Mouse (Mus musculus) liver, postnatal 0 days (tissue): ENCODE measurements at regions not wholly inside any gene's neighbourhood (a gene's known extent, or its start where the extent isn't known, plus 50 kb on each side); places are given as distances from the start of the nearest gene placed in this dataset.

Experiments
- ATAC-seq: fragments of 200-750 bp; cut with Nextera tagmentation; 2 replicates; pipeline ENCODE4 v1.8.0; 2017; ENCODE audit warnings: mild to moderate bottlenecking, moderate library complexity
- DNase-seq: peaks from one replicate; pipeline ENCODE4 v3.0.0-alpha.2; 2016
- H3K27ac ChIP-seq: fragments of 300-500 bp; sonication (generic); 2 replicates; pipeline ENCODE4 v1.5.1; 2014; ENCODE audit warnings: antibody characterized with exemption, moderate library complexity, mild to moderate bottlenecking, low read depth
- H3K27me3 ChIP-seq: fragments of 300-500 bp; sonication (generic); 2 replicates; pipeline ENCODE4 v1.6.1; 2014; ENCODE audit warnings: low read length, control low read depth, mixed read lengths; ENCODE audit not compliant: insufficient read depth
- H3K36me3 ChIP-seq: fragments of 300-500 bp; sonication (generic); replicated peaks from 2 replicates; pipeline ENCODE4 v1.6.1; 2014; ENCODE audit warnings: mild to moderate bottlenecking, control low read depth, low read length, moderate library complexity, mixed read lengths; ENCODE audit not compliant: insufficient read depth
- H3K4me1 ChIP-seq: fragments of 300-500 bp; sonication (generic); 2 replicates; pipeline ENCODE4 v1.6.1; 2014; ENCODE audit warnings: antibody characterized with exemption, mild to moderate bottlenecking, control low read depth; ENCODE audit not compliant: insufficient read depth
- H3K4me2 ChIP-seq: fragments of 300-500 bp; sonication (generic); 2 replicates; pipeline ENCODE4 v1.6.1; 2014; ENCODE audit warnings: low read depth, mild to moderate bottlenecking, low read length, moderate library complexity, mixed read lengths
- H3K4me3 ChIP-seq: fragments of 300-500 bp; sonication (generic); 2 replicates; pipeline ENCODE4 v1.5.1; 2014; ENCODE audit warnings: low read depth, low read length
- H3K9ac ChIP-seq: fragments of 300-500 bp; sonication (generic); replicated peaks from 2 replicates; pipeline ENCODE4 v1.6.1; 2014; ENCODE audit warnings: mild to moderate bottlenecking, moderate library complexity
- H3K9me3 ChIP-seq: fragments of 300-500 bp; sonication (generic); 2 replicates; pipeline ENCODE4 v1.6.1; 2016; ENCODE audit warnings: mild to moderate bottlenecking, control low read depth, low read length, mixed read lengths
- CTCF ChIP-seq: sonication (generic); IDR thresholded peaks from 2 replicates; pipeline ENCODE4 v1.5.1; 2016; ENCODE audit warnings: antibody characterized with exemption, low read depth
- EP300 ChIP-seq: IDR thresholded peaks from 2 replicates; pipeline ENCODE4 v1.6.1; 2016; ENCODE audit warnings: antibody characterized with exemption, low read depth, mild to moderate bottlenecking
- WGBS: fragments of 180-500 bp; shearing (Covaris S2); extraction: QIAGEN DNeasy Blood & Tissue Kit; methylation state at CpG from one replicate; pipeline ENCODE4 v1.1.7; 2014; ENCODE audit not compliant: insufficient replicate concordance; 5-methylcytosine and 5-hydroxymethylcytosine counted together

DNA sequence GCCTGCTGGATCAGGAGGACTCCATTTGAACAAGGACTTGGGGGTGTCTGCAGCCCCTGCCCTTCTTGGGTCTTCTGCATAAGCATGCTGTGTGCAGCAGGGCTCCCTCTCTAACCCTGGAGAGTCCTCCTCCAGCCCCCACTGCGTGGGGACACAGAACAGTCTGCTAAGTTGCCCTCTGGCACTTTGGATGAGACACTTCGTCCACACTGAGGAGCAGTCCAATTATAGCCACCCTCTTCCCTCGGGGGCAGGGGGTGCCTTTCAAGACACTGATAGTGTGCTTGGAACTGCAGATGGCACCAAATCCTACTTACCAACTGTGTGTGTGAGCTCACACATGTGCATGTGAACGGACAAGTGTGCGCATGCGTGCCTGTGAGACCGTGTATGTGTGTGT lies 65.9 kb upstream of the Slc45a1 start:
- H3K36me3 ChIP-seq = no peaks in the 10 kb centered on the region
- no peak overlapping the region for H3K4me2 ChIP-seq
- no peak for TF ChIP-seq EP300
- TF ChIP-seq CTCF = no peak
- 81% methylated on average over 7 of the region's 7 CpGs for WGBS
- ATAC-seq (no peak), DNase-seq (no peak)
- H3K9ac ChIP-seq = no peak overlapping the region
- H3K4me1 ChIP-seq = no peaks in the 10 kb centered on the region
- no peaks in the 10 kb centered on the region for H3K9me3 ChIP-seq
- H3K27ac ChIP-seq = no peak overlapping the region
- no peak overlapping the region for H3K4me3 ChIP-seq
- no peaks in the 10 kb centered on the region for H3K27me3 ChIP-seq

GRCm38 (mm10) chr4:150715051-150715450 lies 63.1 kb upstream of the Slc45a1 start:
- H3K27me3 ChIP-seq = no peaks in the 10 kb centered on the region
- H3K36me3 ChIP-seq = no peaks in the 10 kb centered on the region
- no peak for DNase-seq
- 70% methylated on average over 2 of the region's 2 CpGs for WGBS
- no peak for TF ChIP-seq CTCF
- TF ChIP-seq EP300 = no peak
- H3K4me1 ChIP-seq = peaks cover under 1% of the 10 kb centered on the region; the same call in 1 of the 2 replicates
- H3K9ac ChIP-seq = no peak overlapping the region
- H3K9me3 ChIP-seq = no peaks in the 10 kb centered on the region
- H3K4me2 ChIP-seq = no peak overlapping the region
- H3K4me3 ChIP-seq = no peak overlapping the region
- no peak overlapping the region for H3K27ac ChIP-seq
- no peak for ATAC-seq

- no peaks in the 10 kb centered on the region for H3K27me3 ChIP-seq
- peaks cover 7% of the 10 kb centered on the region for H3K4me1 ChIP-seq
- H3K27ac ChIP-seq = no peak overlapping the region; the same call in 1 of the 2 replicates
- no peak overlapping the region for H3K4me3 ChIP-seq
- no peak overlapping the region for H3K9ac ChIP-seq
- WGBS = 26% methylated on average over 5 of the region's 5 CpGs
- no peaks in the 10 kb centered on the region for H3K36me3 ChIP-seq
- DNase-seq (no peak), ATAC-seq (no peak)
- no peak overlapping the region for H3K4me2 ChIP-seq
- no peaks in the 10 kb centered on the region for H3K9me3 ChIP-seq
- TF ChIP-seq CTCF (no peak), EP300 (no peak)
Measured at GRCm38 (mm10) chr4:150713291-150713690, 61.3 kb upstream of the Slc45a1 start.

- H3K4me3 ChIP-seq = no peak overlapping the region
- no peak overlapping the region for H3K9ac ChIP-seq
- 64% methylated on average over 10 of the region's 10 CpGs for WGBS
Measured at GRCm38 (mm10) chr4:150712856-150713255, 60.9 kb upstream of the Slc45a1 start.

DNA sequence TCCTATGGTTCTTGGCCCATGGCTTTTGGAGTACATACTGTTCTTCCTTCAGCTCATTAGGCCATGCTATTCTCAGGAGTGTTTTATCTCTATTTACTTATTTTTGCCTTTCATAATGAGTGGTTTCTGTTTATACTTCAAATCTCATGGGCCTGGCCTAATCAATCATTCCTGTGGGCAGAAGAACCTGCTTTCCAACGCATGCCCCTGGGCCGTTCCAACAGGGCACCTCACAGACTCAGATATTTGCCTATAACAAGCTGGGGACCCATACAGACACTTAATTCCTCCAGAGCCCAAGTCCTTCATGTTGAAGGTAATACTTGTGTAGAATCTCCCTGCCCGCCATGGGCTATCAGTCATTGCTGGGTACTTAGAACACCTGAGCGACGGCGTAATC lies 59.7 kb upstream of the Slc45a1 start:
- no peak for TF ChIP-seq CTCF
- no peak for TF ChIP-seq EP300

More at GRCm38 (mm10) chr4:150712856-150713255, 60.9 kb upstream of the Slc45a1 start:
- TF ChIP-seq CTCF = no peak
- TF ChIP-seq EP300 = no peak
- Histone ChIP-seq H3K27ac (peak overlapping the region; percentile 49), H3K9me3 (no peaks in the 10 kb centered on the region), H3K4me2 (no peak overlapping the region), H3K36me3 (no peaks in the 10 kb centered on the region), H3K27me3 (no peaks in the 10 kb centered on the region), H3K4me1 (peaks cover 10% of the 10 kb centered on the region)
- DNase-seq (no peak), ATAC-seq (no peak)

GRCm38 (mm10) chr4:150709391-150710130 lies 57.6 kb upstream of the Slc45a1 start:
- Histone ChIP-seq H3K27me3 (no peaks in the 10 kb centered on the region), H3K4me1 (peaks cover 10% of the 10 kb centered on the region), H3K27ac (peak overlapping the region; percentile 96), H3K36me3 (no peaks in the 10 kb centered on the region), H3K9ac (peak overlapping the region; percentile 26; the same call in 1 of the 2 replicates), H3K9me3 (no peaks in the 10 kb centered on the region), H3K4me2 (no peak overlapping the region), H3K4me3 (no peak overlapping the region)
- DNase-seq (no peak), ATAC-seq (no peak)
- no peak for TF ChIP-seq CTCF
- no peak for TF ChIP-seq EP300
- WGBS = 55% methylated on average over 11 of the region's 11 CpGs

More for the DNA sequence above, 59.7 kb upstream of the Slc45a1 start:
- Histone ChIP-seq H3K4me3 (no peak overlapping the region), H3K9ac (no peak overlapping the region), H3K9me3 (no peaks in the 10 kb centered on the region), H3K27ac (no peak overlapping the region), H3K4me1 (peaks cover 10% of the 10 kb centered on the region), H3K4me2 (no peak overlapping the region), H3K36me3 (no peaks in the 10 kb centered on the region), H3K27me3 (no peaks in the 10 kb centered on the region)
- DNase-seq (no peak), ATAC-seq (no peak)
- 85% methylated on average over 6 of the region's 6 CpGs for WGBS
